Mouse (Mus musculus) liver, embryonic 13.5 days (tissue): ENCODE data around the gene Npas2. TPM values are rescaled to one million over a fixed set of nuclear protein-coding genes. Genes with fewer than 3 reads are reported as not detected.

Experiments used
- ATAC-seq: fragments of 200-750 bp; cut with Nextera tagmentation; 2 replicates; pipeline ENCODE4 v1.8.0; 2017; ENCODE audit warnings: low read depth, mild to moderate bottlenecking, moderate number of reproducible peaks, moderate library complexity
- DNase-seq: peaks from one replicate; pipeline ENCODE4 v3.0.0; 2022
- H3K27ac ChIP-seq: fragments of 300-500 bp; sonication (generic); 2 replicates; pipeline ENCODE4 v1.5.1; 2015; ENCODE audit warnings: moderate library complexity, mild to moderate bottlenecking, inconsistent platforms
- H3K27me3 ChIP-seq: fragments of 300-500 bp; sonication (generic); 2 replicates; pipeline ENCODE4 v1.6.1; 2015; ENCODE audit warnings: mild to moderate bottlenecking, inconsistent platforms
- H3K36me3 ChIP-seq: fragments of 300-500 bp; sonication (generic); 2 replicates; pipeline ENCODE4 v1.6.1; 2015; ENCODE audit warnings: mild to moderate bottlenecking, inconsistent platforms
- H3K4me1 ChIP-seq: fragments of 300-500 bp; sonication (generic); replicated peaks from 2 replicates; pipeline ENCODE4 v1.6.1; 2015; ENCODE audit warnings: inconsistent platforms
- H3K4me2 ChIP-seq: fragments of 300-500 bp; sonication (generic); 2 replicates; pipeline ENCODE4 v1.6.1; 2015; ENCODE audit warnings: inconsistent platforms, mild to moderate bottlenecking, moderate library complexity
- H3K4me3 ChIP-seq: fragments of 300-500 bp; sonication (generic); replicated peaks from 2 replicates; pipeline ENCODE4 v1.5.1; 2015; ENCODE audit warnings: mild to moderate bottlenecking, inconsistent platforms
- H3K9ac ChIP-seq: fragments of 300-500 bp; sonication (generic); 2 replicates; pipeline ENCODE4 v1.6.1; 2015; ENCODE audit warnings: mild to moderate bottlenecking, inconsistent platforms
- H3K9me3 ChIP-seq: fragments of 300-500 bp; sonication (generic); replicated peaks from 2 replicates; pipeline ENCODE4 v1.6.1; 2016; ENCODE audit warnings: inconsistent platforms
- WGBS: fragments of 180-500 bp; shearing (Covaris S2); methylation state at CpG from one replicate; pipeline ENCODE4 v1.1.7; 2015; ENCODE audit not compliant: insufficient replicate concordance; 5-methylcytosine and 5-hydroxymethylcytosine counted together
- polyA plus RNA-seq: library from polyadenylated mRNA; unstranded; fragments of >200 nt; fragmentation: Nextera tagmentation; extraction: Ambion mirVana; gene quantifications from 2 replicates; pipeline ENCODE4 v1.2.1, GENCODE M21; 2015

Gene Npas2
- polyA plus RNA-seq, 1 experiment from 2014 or later, result 0.13 TPM

GRCm38 (mm10) chr1:39381017-39381416 lies 187.5 kb downstream of the Npas2 start:
- peaks cover 21% of the 10 kb centered on the region for H3K36me3 ChIP-seq
- no peak overlapping the region for H3K27ac ChIP-seq
- H3K27me3 ChIP-seq, result no peaks in the 10 kb centered on the region
- peaks cover 11% of the 10 kb centered on the region for H3K4me1 ChIP-seq
- WGBS, result 67% methylated on average over 9 of the region's 9 CpGs
- DNase-seq (no peak), ATAC-seq (no peak)
- no peak overlapping the region for H3K4me2 ChIP-seq
- H3K4me3 ChIP-seq, result no peak overlapping the region
- no peaks in the 10 kb centered on the region for H3K9me3 ChIP-seq
- H3K9ac ChIP-seq, result no peak overlapping the region

- DNase-seq, result no peak
- H3K27ac ChIP-seq, result no peak overlapping the region
- peaks cover 36% of the 10 kb centered on the region for H3K4me1 ChIP-seq
- 45% methylated on average over 9 of the region's 9 CpGs for WGBS
- H3K36me3 ChIP-seq, result 0 out of 2 replicates have a peak, but pooled peaks cover 11% of the 10 kb centered on the region
- H3K9me3 ChIP-seq, result no peaks in the 10 kb centered on the region
- no peaks in the 10 kb centered on the region for H3K27me3 ChIP-seq
- ATAC-seq, result no peak
- H3K4me3 ChIP-seq, result no peak overlapping the region
- no peak overlapping the region for H3K9ac ChIP-seq
- no peak overlapping the region for H3K4me2 ChIP-seq
These were observed 191.4 kb downstream of the Npas2 start for GRCm38 (mm10) chr1:39384914-39385313.

GRCm38 (mm10) chr1:39386456-39386855 lies 192.9 kb downstream of the Npas2 start:
- no peak overlapping the region for H3K27ac ChIP-seq
- H3K9ac ChIP-seq, result no peak overlapping the region
- no peaks in the 10 kb centered on the region for H3K9me3 ChIP-seq
- 0 out of 2 replicates have a peak, but pooled peaks cover 8% of the 10 kb centered on the region for H3K36me3 ChIP-seq
- H3K4me2 ChIP-seq, result no peak overlapping the region
- peaks cover 31% of the 10 kb centered on the region for H3K4me1 ChIP-seq
- WGBS, result 67% methylated on average over 3 of the region's 3 CpGs
- DNase-seq (no peak), ATAC-seq (no peak)
- H3K27me3 ChIP-seq, result no peaks in the 10 kb centered on the region
- H3K4me3 ChIP-seq, result no peak overlapping the region

- H3K4me1 ChIP-seq, result peaks cover 38% of the 10 kb centered on the region
- no peaks in the 10 kb centered on the region for H3K27me3 ChIP-seq
- WGBS, result 78% methylated on average over 4 of the region's 4 CpGs
- no peak overlapping the region for H3K9ac ChIP-seq
- DNase-seq (no peak), ATAC-seq (no peak)
- 0 out of 2 replicates have a peak, but pooled peaks cover 8% of the 10 kb centered on the region for H3K36me3 ChIP-seq
- no peaks in the 10 kb centered on the region for H3K9me3 ChIP-seq
- H3K27ac ChIP-seq, result peak overlapping the region; percentile 39
- no peak overlapping the region for H3K4me2 ChIP-seq
- no peak overlapping the region for H3K4me3 ChIP-seq
These were observed 194.0 kb downstream of the Npas2 start for GRCm38 (mm10) chr1:39387497-39387896.

- Histone ChIP-seq H3K36me3 (0 out of 2 replicates have a peak, but pooled peaks cover 8% of the 10 kb centered on the region), H3K27ac (peak overlapping the region; percentile 39; the same call in 1 of the 2 replicates)
These were observed 194.6 kb downstream of the Npas2 start for GRCm38 (mm10) chr1:39388163-39388562.

GRCm38 (mm10) chr1:39389338-39389737 lies 195.8 kb downstream of the Npas2 start:
- 43% methylated on average over 11 of the region's 11 CpGs for WGBS
- ATAC-seq, result peak; percentile 42
- peaks cover 56% of the 10 kb centered on the region for H3K4me1 ChIP-seq
- 0 out of 2 replicates have a peak, but pooled peaks cover 5% of the 10 kb centered on the region for H3K36me3 ChIP-seq
- peak overlapping the region; percentile 59 for H3K27ac ChIP-seq
- no peaks in the 10 kb centered on the region for H3K27me3 ChIP-seq
- DNase-seq, result no peak
- no peaks in the 10 kb centered on the region for H3K9me3 ChIP-seq
- H3K9ac ChIP-seq, result no peak overlapping the region
- H3K4me2 ChIP-seq, result 0 out of 2 replicates have a peak overlapping the region, but pooled peaks have one; percentile 2
- no peak overlapping the region for H3K4me3 ChIP-seq

More at GRCm38 (mm10) chr1:39388163-39388562, 194.6 kb downstream of the Npas2 start:
- 53% methylated on average over 2 of the region's 2 CpGs for WGBS
- Histone ChIP-seq H3K4me1 (peaks cover 44% of the 10 kb centered on the region), H3K9ac (no peak overlapping the region), H3K4me2 (no peak overlapping the region), H3K9me3 (no peaks in the 10 kb centered on the region), H3K4me3 (no peak overlapping the region), H3K27me3 (no peaks in the 10 kb centered on the region)
- ATAC-seq (peak; percentile 84), DNase-seq (peak; percentile 43)

GRCm38 (mm10) chr1:39391652-39392051 lies 198.1 kb downstream of the Npas2 start:
- Histone ChIP-seq H3K27me3 (no peaks in the 10 kb centered on the region), H3K4me2 (no peak overlapping the region), H3K36me3 (peaks cover 4% of the 10 kb centered on the region; the same call in 1 of the 2 replicates), H3K9me3 (no peaks in the 10 kb centered on the region), H3K4me3 (no peak overlapping the region), H3K27ac (no peak overlapping the region), H3K4me1 (peaks cover 78% of the 10 kb centered on the region), H3K9ac (no peak overlapping the region)
- no peak for DNase-seq
- 82% methylated on average over 6 of the region's 6 CpGs for WGBS
- ATAC-seq, result no peak

- WGBS, result 64% methylated on average over 3 of the region's 3 CpGs
- Histone ChIP-seq H3K36me3 (peaks cover 9% of the 10 kb centered on the region), H3K4me3 (no peak overlapping the region), H3K27me3 (no peaks in the 10 kb centered on the region), H3K9me3 (no peaks in the 10 kb centered on the region; the same call in 1 of the 2 replicates), H3K4me1 (peaks cover 74% of the 10 kb centered on the region), H3K9ac (no peak overlapping the region), H3K27ac (no peak overlapping the region), H3K4me2 (no peak overlapping the region)
- ATAC-seq, result no peak
- DNase-seq, result peak; percentile 68
These were observed 198.7 kb downstream of the Npas2 start for GRCm38 (mm10) chr1:39392189-39392588.

GRCm38 (mm10) chr1:39393217-39393867 lies 199.8 kb downstream of the Npas2 start:
- WGBS, result 25% methylated on average over 8 of the region's 8 CpGs
- Histone ChIP-seq H3K9me3 (no peaks in the 10 kb centered on the region; the same call in 1 of the 2 replicates), H3K9ac (peak overlapping the region; percentile 27), H3K4me3 (no peak overlapping the region), H3K4me1 (peaks cover 64% of the 10 kb centered on the region), H3K4me2 (peak overlapping the region; percentile 46), H3K36me3 (peaks cover 12% of the 10 kb centered on the region), H3K27ac (peak overlapping the region; percentile 66), H3K27me3 (no peaks in the 10 kb centered on the region)
- ATAC-seq (peak; percentile 84), DNase-seq (peak; percentile 57)

- ATAC-seq (no peak), DNase-seq (no peak)
- Histone ChIP-seq H3K4me3 (no peak overlapping the region), H3K27ac (peak overlapping the region; percentile 66), H3K9me3 (no peaks in the 10 kb centered on the region; the same call in 1 of the 2 replicates), H3K27me3 (no peaks in the 10 kb centered on the region), H3K4me2 (peak overlapping the region; percentile 46; the same call in 1 of the 2 replicates), H3K36me3 (peaks cover 12% of the 10 kb centered on the region), H3K4me1 (peaks cover 59% of the 10 kb centered on the region), H3K9ac (no peak overlapping the region)
- 65% methylated on average over 10 of the region's 10 CpGs for WGBS
These were observed 200.6 kb downstream of the Npas2 start for GRCm38 (mm10) chr1:39394096-39394495.

GRCm38 (mm10) chr1:39394650-39395049 lies 201.1 kb downstream of the Npas2 start:
- Histone ChIP-seq H3K4me2 (no peak overlapping the region), H3K36me3 (peaks cover 12% of the 10 kb centered on the region), H3K4me1 (peaks cover 54% of the 10 kb centered on the region), H3K4me3 (no peak overlapping the region), H3K27ac (no peak overlapping the region), H3K9ac (no peak overlapping the region), H3K27me3 (no peaks in the 10 kb centered on the region), H3K9me3 (no peaks in the 10 kb centered on the region; the same call in 1 of the 2 replicates)
- DNase-seq, result no peak
- 77% methylated on average over 3 of the region's 3 CpGs for WGBS
- ATAC-seq, result no peak
